Mouse (Mus musculus): ENCODE data around the gene Asah2. TPM values are rescaled to one million over a fixed set of nuclear protein-coding genes. Genes with fewer than 3 reads are reported as not detected.
A peak's percentile ranks its signal among the peaks of the same experiment; 100 is the strongest.

Gene Asah2
- polyA plus RNA-seq, 1 experiment from 2014 or later, result 0.59 TPM

- no peak overlapping the region for H3K4me2 ChIP-seq (replicated peaks; ENCODE audit: low read depth, low read length)
- H3K4me1 ChIP-seq (replicated peaks; ENCODE audit: control insufficient read depth, insufficient read depth, low read length), result no peaks in the 10 kb centered on the region
- WGBS, result 94% methylated on average over 2 of the region's 2 CpGs
- no peak overlapping the region for H3K9ac ChIP-seq (ENCODE audit: low read depth, low read length)
- ATAC-seq (ENCODE audit: low FRiP score), result no peak
- no peak overlapping the region for H3K4me3 ChIP-seq (ENCODE audit: low read depth, low read length)
- DNase-seq (ENCODE audit: low spot score), result no peak
- no peak overlapping the region for H3K27ac ChIP-seq (ENCODE audit: low read depth, low read length)
- no peaks in the 10 kb centered on the region for H3K9me3 ChIP-seq (ENCODE audit: control insufficient read depth, low read length)
- H3K36me3 ChIP-seq (ENCODE audit: control insufficient read depth, insufficient read depth, low read length), result no peaks in the 10 kb centered on the region
- H3K27me3 ChIP-seq (ENCODE audit: control insufficient read depth, insufficient read depth, low read length), result no peaks in the 10 kb centered on the region
Observed at GRCm38 (mm10) chr19:32051251-32051650, 56.8 kb downstream of the Asah2 start.

- DNase-seq (ENCODE audit: low spot score), result no peak
- Histone ChIP-seq H3K4me1 (replicated peaks; ENCODE audit: control insufficient read depth, insufficient read depth, low read length) (no peaks in the 10 kb centered on the region), H3K9me3 (ENCODE audit: control insufficient read depth, low read length) (no peaks in the 10 kb centered on the region), H3K9ac (ENCODE audit: low read depth, low read length) (no peak overlapping the region), H3K27ac (ENCODE audit: low read depth, low read length) (no peak overlapping the region), H3K27me3 (ENCODE audit: control insufficient read depth, insufficient read depth, low read length) (no peaks in the 10 kb centered on the region), H3K36me3 (ENCODE audit: control insufficient read depth, insufficient read depth, low read length) (no peaks in the 10 kb centered on the region), H3K4me2 (replicated peaks; ENCODE audit: low read depth, low read length) (no peak overlapping the region), H3K4me3 (ENCODE audit: low read depth, low read length) (no peak overlapping the region)
- no peak for ATAC-seq (ENCODE audit: low FRiP score)
- WGBS, result 92% methylated on average over 4 of the region's 4 CpGs
Observed at GRCm38 (mm10) chr19:32032881-32033280, 75.1 kb downstream of the Asah2 start.

GRCm38 (mm10) chr19:32030430-32030829 lies 77.6 kb downstream of the Asah2 start:
- no peaks in the 10 kb centered on the region for H3K27me3 ChIP-seq (ENCODE audit: control insufficient read depth, insufficient read depth, low read length)
- H3K9me3 ChIP-seq (ENCODE audit: control insufficient read depth, low read length), result no peaks in the 10 kb centered on the region
- H3K4me1 ChIP-seq (replicated peaks; ENCODE audit: control insufficient read depth, insufficient read depth, low read length), result no peaks in the 10 kb centered on the region
- no peak overlapping the region for H3K27ac ChIP-seq (ENCODE audit: low read depth, low read length)
- ATAC-seq (ENCODE audit: low FRiP score) (0 out of 2 replicates have a peak, but pooled peaks have one; percentile 51), DNase-seq (ENCODE audit: low spot score) (peak; percentile 73)
- H3K36me3 ChIP-seq (ENCODE audit: control insufficient read depth, insufficient read depth, low read length), result no peaks in the 10 kb centered on the region
- H3K9ac ChIP-seq (ENCODE audit: low read depth, low read length), result no peak overlapping the region
- no peak overlapping the region for H3K4me2 ChIP-seq (replicated peaks; ENCODE audit: low read depth, low read length)
- no peak overlapping the region for H3K4me3 ChIP-seq (ENCODE audit: low read depth, low read length)
- WGBS, result 0% methylated on average over 1 of the region's 1 CpGs

- no peak for DNase-seq (ENCODE audit: low spot score)
- H3K4me2 ChIP-seq (replicated peaks; ENCODE audit: low read depth, low read length), result no peak overlapping the region
- no peak overlapping the region for H3K27ac ChIP-seq (ENCODE audit: low read depth, low read length)
- no peak overlapping the region for H3K9ac ChIP-seq (ENCODE audit: low read depth, low read length)
- ATAC-seq (ENCODE audit: low FRiP score), result no peak
- 92% methylated on average over 3 of the region's 3 CpGs for WGBS
- H3K4me1 ChIP-seq (replicated peaks; ENCODE audit: control insufficient read depth, insufficient read depth, low read length), result no peaks in the 10 kb centered on the region
- H3K27me3 ChIP-seq (ENCODE audit: control insufficient read depth, insufficient read depth, low read length), result no peaks in the 10 kb centered on the region
- no peaks in the 10 kb centered on the region for H3K9me3 ChIP-seq (ENCODE audit: control insufficient read depth, low read length)
- no peaks in the 10 kb centered on the region for H3K36me3 ChIP-seq (ENCODE audit: control insufficient read depth, insufficient read depth, low read length)
- H3K4me3 ChIP-seq (ENCODE audit: low read depth, low read length), result no peak overlapping the region
Observed at GRCm38 (mm10) chr19:32025443-32025842, 82.6 kb downstream of the Asah2 start.

- Histone ChIP-seq H3K27ac (ENCODE audit: low read depth, low read length) (no peak overlapping the region), H3K4me3 (ENCODE audit: low read depth, low read length) (no peak overlapping the region), H3K9ac (ENCODE audit: low read depth, low read length) (no peak overlapping the region), H3K36me3 (ENCODE audit: control insufficient read depth, insufficient read depth, low read length) (no peaks in the 10 kb centered on the region), H3K9me3 (ENCODE audit: control insufficient read depth, low read length) (no peaks in the 10 kb centered on the region), H3K4me1 (replicated peaks; ENCODE audit: control insufficient read depth, insufficient read depth, low read length) (no peaks in the 10 kb centered on the region), H3K4me2 (replicated peaks; ENCODE audit: low read depth, low read length) (no peak overlapping the region), H3K27me3 (ENCODE audit: control insufficient read depth, insufficient read depth, low read length) (no peaks in the 10 kb centered on the region)
- DNase-seq (ENCODE audit: low spot score) (peak; percentile 8), ATAC-seq (ENCODE audit: low FRiP score) (no peak)
- 48% methylated on average over 8 of the region's 8 CpGs for WGBS
Observed at GRCm38 (mm10) chr19:32019722-32020121, 88.3 kb downstream of the Asah2 start.

GRCm38 (mm10) chr19:32018585-32018984 lies 89.4 kb downstream of the Asah2 start:
- Histone ChIP-seq H3K4me2 (replicated peaks; ENCODE audit: low read depth, low read length) (no peak overlapping the region), H3K9ac (ENCODE audit: low read depth, low read length) (no peak overlapping the region), H3K9me3 (ENCODE audit: control insufficient read depth, low read length) (no peaks in the 10 kb centered on the region), H3K4me1 (replicated peaks; ENCODE audit: control insufficient read depth, insufficient read depth, low read length) (no peaks in the 10 kb centered on the region), H3K27me3 (ENCODE audit: control insufficient read depth, insufficient read depth, low read length) (no peaks in the 10 kb centered on the region), H3K4me3 (ENCODE audit: low read depth, low read length) (no peak overlapping the region), H3K27ac (ENCODE audit: low read depth, low read length) (no peak overlapping the region), H3K36me3 (ENCODE audit: control insufficient read depth, insufficient read depth, low read length) (no peaks in the 10 kb centered on the region)
- 76% methylated on average over 7 of the region's 7 CpGs for WGBS
- ATAC-seq (ENCODE audit: low FRiP score) (no peak), DNase-seq (ENCODE audit: low spot score) (no peak)

- WGBS, result 88% methylated on average over 5 of the region's 5 CpGs
- no peak for DNase-seq (ENCODE audit: low spot score)
- no peak for ATAC-seq (ENCODE audit: low FRiP score)
- Histone ChIP-seq H3K36me3 (ENCODE audit: control insufficient read depth, insufficient read depth, low read length) (no peaks in the 10 kb centered on the region), H3K9me3 (ENCODE audit: control insufficient read depth, low read length) (no peaks in the 10 kb centered on the region), H3K4me2 (replicated peaks; ENCODE audit: low read depth, low read length) (no peak overlapping the region), H3K4me1 (replicated peaks; ENCODE audit: control insufficient read depth, insufficient read depth, low read length) (no peaks in the 10 kb centered on the region), H3K27me3 (ENCODE audit: control insufficient read depth, insufficient read depth, low read length) (no peaks in the 10 kb centered on the region), H3K9ac (ENCODE audit: low read depth, low read length) (no peak overlapping the region), H3K4me3 (ENCODE audit: low read depth, low read length) (no peak overlapping the region), H3K27ac (ENCODE audit: low read depth, low read length) (no peak overlapping the region)
Observed at GRCm38 (mm10) chr19:32018053-32018452, 90.0 kb downstream of the Asah2 start.

- H3K4me2 ChIP-seq (replicated peaks; ENCODE audit: low read depth, low read length), result no peak overlapping the region
- H3K27ac ChIP-seq (ENCODE audit: low read depth, low read length), result no peak overlapping the region
- H3K9ac ChIP-seq (ENCODE audit: low read depth, low read length), result no peak overlapping the region
- H3K36me3 ChIP-seq (ENCODE audit: control insufficient read depth, insufficient read depth, low read length), result no peaks in the 10 kb centered on the region
- no peaks in the 10 kb centered on the region for H3K9me3 ChIP-seq (ENCODE audit: control insufficient read depth, low read length)
- no peak overlapping the region for H3K4me3 ChIP-seq (ENCODE audit: low read depth, low read length)
- 74% methylated on average over 5 of the region's 5 CpGs for WGBS
- H3K27me3 ChIP-seq (ENCODE audit: control insufficient read depth, insufficient read depth, low read length), result no peaks in the 10 kb centered on the region
- H3K4me1 ChIP-seq (replicated peaks; ENCODE audit: control insufficient read depth, insufficient read depth, low read length), result no peaks in the 10 kb centered on the region
- DNase-seq (ENCODE audit: low spot score) (no peak), ATAC-seq (ENCODE audit: low FRiP score) (no peak)
Observed at GRCm38 (mm10) chr19:32002623-32003022, 105.4 kb downstream of the Asah2 start.

GRCm38 (mm10) chr19:31996916-31997315 lies 111.1 kb downstream of the Asah2 start:
- 93% methylated on average over 3 of the region's 3 CpGs for WGBS
- Histone ChIP-seq H3K4me2 (replicated peaks; ENCODE audit: low read depth, low read length) (no peak overlapping the region), H3K27me3 (ENCODE audit: control insufficient read depth, insufficient read depth, low read length) (no peaks in the 10 kb centered on the region)

More at GRCm38 (mm10) chr19:31996916-31997315, 111.1 kb downstream of the Asah2 start:
- ATAC-seq (ENCODE audit: low FRiP score) (no peak), DNase-seq (ENCODE audit: low spot score) (no peak)
- Histone ChIP-seq H3K27ac (ENCODE audit: low read depth, low read length) (no peak overlapping the region), H3K4me1 (replicated peaks; ENCODE audit: control insufficient read depth, insufficient read depth, low read length) (no peaks in the 10 kb centered on the region), H3K36me3 (ENCODE audit: control insufficient read depth, insufficient read depth, low read length) (no peaks in the 10 kb centered on the region), H3K9ac (ENCODE audit: low read depth, low read length) (no peak overlapping the region), H3K9me3 (ENCODE audit: control insufficient read depth, low read length) (no peaks in the 10 kb centered on the region), H3K4me3 (ENCODE audit: low read depth, low read length) (no peak overlapping the region)
